Mouse (Mus musculus): ENCODE measurements around the gene Lama2.

DNA sequence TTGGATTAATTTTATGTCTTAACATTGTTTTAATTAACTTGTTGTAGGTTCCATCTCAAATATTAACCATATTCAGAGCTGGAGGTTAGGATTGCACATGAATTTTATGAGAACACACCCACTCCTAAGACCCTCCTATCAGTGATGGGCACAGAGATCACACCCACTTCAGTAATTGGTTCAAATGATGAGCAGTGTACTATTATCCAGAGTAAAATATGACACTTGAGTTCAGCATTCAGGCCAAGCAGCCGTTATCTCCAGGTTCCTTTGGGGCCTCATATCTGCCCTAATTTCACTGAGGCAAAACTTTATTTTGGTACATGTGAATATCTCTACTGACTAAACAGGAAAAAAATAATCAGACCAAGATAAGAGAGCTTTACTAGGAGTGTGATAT lies 645.3 kb downstream of the Lama2 start:
- TF ChIP-seq CTCF (IDR thresholded peaks at IDR 0.05; ENCODE audit: extremely low read depth, insufficient read depth, insufficient read length, insufficient replicate concordance) = no peak
- no peak for TF ChIP-seq POLR2A (IDR thresholded peaks at IDR 0.05; ENCODE audit: low read depth, low read length)

Data from spleen, adult 2 months (tissue).